Mouse (Mus musculus) erythroblast, embryonic 14.5 days (primary cell): ENCODE results near the gene Ppp1r27. TPM values are rescaled to one million over a fixed set of nuclear protein-coding genes. Genes with fewer than 3 reads are reported as not detected.

Source experiments
- H3K27me3 ChIP-seq: 2 replicates; pipeline ENCODE4 v1.6.1; 2012; ENCODE audit warnings: inconsistent platforms; ENCODE audit not compliant: control insufficient read depth
- H3K36me3 ChIP-seq: 2 replicates; pipeline ENCODE4 v1.6.1; 2012; ENCODE audit warnings: mild to moderate bottlenecking, inconsistent platforms; ENCODE audit not compliant: control insufficient read depth
- H3K4me1 ChIP-seq: 2 replicates; pipeline ENCODE4 v1.6.1; 2012; ENCODE audit warnings: inconsistent platforms; ENCODE audit not compliant: control insufficient read depth
- H3K4me3 ChIP-seq: replicated peaks from 2 replicates; pipeline ENCODE3; 2012; ENCODE audit warnings: moderate library complexity, mild to moderate bottlenecking, inconsistent platforms
- H3K9me3 ChIP-seq: 2 replicates; pipeline ENCODE4 v1.6.1; 2012; ENCODE audit warnings: low read length, inconsistent platforms, mixed read lengths; ENCODE audit not compliant: control insufficient read depth
- GATA1 ChIP-seq: IDR thresholded peaks from 2 replicates; pipeline ENCODE4 v1.6.1; 2012; ENCODE audit warnings: low read length, inconsistent platforms, mixed read lengths
- TAL1 ChIP-seq: IDR thresholded peaks from 3 replicates; pipeline ENCODE4 v1.6.1; 2012; ENCODE audit warnings: low read length, inconsistent platforms, mixed read lengths
- polyA plus RNA-seq: library from polyadenylated mRNA; stranded (reverse); fragments of >175 nt; gene quantifications from 2 replicates; pipeline ENCODE4 v1.2.3, GENCODE M21; 2012

The Ppp1r27 gene
- polyA plus RNA-seq, 1 experiment = not detected

DNA sequence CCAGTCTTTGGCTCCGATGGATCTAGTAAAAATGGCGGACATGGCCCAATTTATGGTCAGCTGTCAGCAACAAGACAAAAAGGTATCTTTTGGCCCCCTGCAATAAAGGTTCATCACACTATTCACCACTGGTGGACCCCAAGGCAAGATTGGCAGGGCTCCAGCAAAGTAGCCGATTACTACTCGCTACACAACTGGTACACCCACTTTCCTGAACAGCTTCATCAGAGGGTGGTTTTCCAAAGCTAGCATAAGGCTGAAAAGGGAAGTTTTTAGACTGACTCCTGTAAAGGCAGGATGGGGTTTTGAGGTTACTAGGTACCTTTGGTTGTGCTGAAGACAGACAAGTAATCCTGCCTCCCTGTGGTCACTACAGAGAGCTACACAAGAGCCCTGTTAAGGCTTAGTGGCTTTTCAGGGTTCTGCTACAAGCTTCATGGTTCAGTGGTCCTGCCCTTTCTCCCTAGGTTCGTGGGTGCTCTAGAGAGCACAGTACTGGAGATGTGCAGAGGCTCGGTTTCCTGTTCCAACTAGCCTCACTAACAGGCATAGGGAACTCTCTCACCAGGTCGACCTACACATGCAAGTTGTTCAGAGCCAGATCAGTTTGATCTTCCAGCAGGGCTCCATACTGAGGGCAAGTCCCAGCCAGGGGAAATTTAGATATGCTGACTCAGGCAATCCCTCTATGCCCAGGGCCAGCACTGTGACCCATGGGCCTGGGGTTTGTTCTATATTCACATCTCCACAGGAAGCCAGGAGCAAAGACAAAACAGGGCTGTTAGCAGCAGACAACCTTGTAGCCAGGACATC is 26.5 kb upstream of the Ppp1r27 start:
- peaks cover 34% of the 10 kb centered on the region for H3K36me3 ChIP-seq
- TF ChIP-seq TAL1 = no peak
- no peak for TF ChIP-seq GATA1
- no peaks in the 10 kb centered on the region for H3K9me3 ChIP-seq
- H3K4me3 ChIP-seq = no peak overlapping the region
- H3K27me3 ChIP-seq = no peaks in the 10 kb centered on the region
- peaks cover 64% of the 10 kb centered on the region for H3K4me1 ChIP-seq

GRCm38 (mm10) chr11:120576365-120576981 is 25.5 kb upstream of the Ppp1r27 start:
- no peak overlapping the region for H3K4me3 ChIP-seq
- H3K9me3 ChIP-seq = no peaks in the 10 kb centered on the region
- H3K27me3 ChIP-seq = no peaks in the 10 kb centered on the region
- peaks cover 64% of the 10 kb centered on the region for H3K4me1 ChIP-seq
- TF ChIP-seq TAL1 (no peak), GATA1 (no peak)
- peaks cover 37% of the 10 kb centered on the region for H3K36me3 ChIP-seq

DNA sequence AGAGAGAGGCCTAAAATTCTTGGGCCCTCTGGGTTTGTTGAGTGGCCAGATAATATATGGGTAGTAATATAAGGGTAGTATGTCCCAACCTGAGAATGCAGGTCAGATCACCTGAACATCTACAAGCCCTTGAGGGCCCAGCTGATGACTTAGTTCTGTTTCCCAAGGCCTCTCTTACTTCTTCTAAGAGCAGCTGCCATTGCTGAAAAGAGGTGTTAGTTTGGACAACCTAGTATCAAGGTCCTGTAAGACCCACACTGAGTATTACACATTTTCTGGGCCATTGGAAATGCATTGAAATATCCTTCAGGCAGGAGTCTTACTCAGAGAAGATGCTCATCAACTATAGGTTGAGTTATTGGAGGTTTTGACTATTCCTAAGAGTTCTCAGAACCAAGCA is 25.0 kb upstream of the Ppp1r27 start:
- Histone ChIP-seq H3K4me1 (peaks cover 67% of the 10 kb centered on the region), H3K36me3 (peaks cover 42% of the 10 kb centered on the region), H3K4me3 (no peak overlapping the region), H3K27me3 (no peaks in the 10 kb centered on the region), H3K9me3 (no peaks in the 10 kb centered on the region)
- TF ChIP-seq TAL1 = no peak
- no peak for TF ChIP-seq GATA1

DNA sequence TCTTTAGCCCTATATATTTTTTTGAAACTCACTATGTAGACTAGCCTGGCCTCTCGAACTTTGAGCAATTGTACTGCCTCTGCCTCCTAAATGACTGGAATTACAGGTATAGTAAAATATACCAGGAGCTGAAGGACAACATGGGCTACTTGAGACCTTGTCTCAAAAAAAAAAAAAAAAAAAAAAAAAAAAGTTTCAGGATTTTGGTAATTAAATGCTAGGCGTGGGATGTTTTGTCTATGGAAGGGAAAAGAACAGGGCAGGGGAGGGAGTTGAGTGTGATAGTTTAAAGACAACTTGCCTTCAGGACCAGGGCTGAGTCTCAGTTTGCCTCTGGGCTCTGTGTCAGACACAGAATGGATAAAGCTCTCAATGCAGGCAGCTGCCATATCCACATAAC is 24.1 kb upstream of the Ppp1r27 start:
- Histone ChIP-seq H3K4me1 (peaks cover 65% of the 10 kb centered on the region), H3K9me3 (no peaks in the 10 kb centered on the region), H3K36me3 (peaks cover 48% of the 10 kb centered on the region), H3K4me3 (no peak overlapping the region), H3K27me3 (no peaks in the 10 kb centered on the region)
- TF ChIP-seq GATA1 (no peak), TAL1 (no peak)

- Histone ChIP-seq H3K9me3 (no peaks in the 10 kb centered on the region), H3K4me1 (peaks cover 58% of the 10 kb centered on the region), H3K36me3 (peaks cover 43% of the 10 kb centered on the region), H3K27me3 (no peaks in the 10 kb centered on the region), H3K4me3 (peak overlapping the region; percentile 70)
- TF ChIP-seq GATA1 = no peak
- TF ChIP-seq TAL1 = no peak
These were observed 23.3 kb upstream of the Ppp1r27 start for GRCm38 (mm10) chr11:120574278-120574600.

- H3K4me1 ChIP-seq = peaks cover 53% of the 10 kb centered on the region
- H3K27me3 ChIP-seq = no peaks in the 10 kb centered on the region
- peak overlapping the region; percentile 70 for H3K4me3 ChIP-seq
- H3K36me3 ChIP-seq = peaks cover 40% of the 10 kb centered on the region
- no peaks in the 10 kb centered on the region for H3K9me3 ChIP-seq
- TF ChIP-seq TAL1 (no peak), GATA1 (no peak)
These were observed 22.8 kb upstream of the Ppp1r27 start for GRCm38 (mm10) chr11:120573585-120574277.

- peak within 1 kb of the TSS; percentile 70 for H3K4me3 ChIP-seq
- peaks cover 40% of the 10 kb centered on the region for H3K36me3 ChIP-seq
- no peaks in the 10 kb centered on the region for H3K9me3 ChIP-seq
- peaks cover 47% of the 10 kb centered on the region for H3K4me1 ChIP-seq
- TF ChIP-seq TAL1 (no peak), GATA1 (no peak)
- no peaks in the 10 kb centered on the region for H3K27me3 ChIP-seq
These were observed 22.0 kb upstream of the Ppp1r27 start, which contains the start of gene P4hb for GRCm38 (mm10) chr11:120572752-120573584. Gene P4hb (minus strand): TSS chr11:120573253.

DNA sequence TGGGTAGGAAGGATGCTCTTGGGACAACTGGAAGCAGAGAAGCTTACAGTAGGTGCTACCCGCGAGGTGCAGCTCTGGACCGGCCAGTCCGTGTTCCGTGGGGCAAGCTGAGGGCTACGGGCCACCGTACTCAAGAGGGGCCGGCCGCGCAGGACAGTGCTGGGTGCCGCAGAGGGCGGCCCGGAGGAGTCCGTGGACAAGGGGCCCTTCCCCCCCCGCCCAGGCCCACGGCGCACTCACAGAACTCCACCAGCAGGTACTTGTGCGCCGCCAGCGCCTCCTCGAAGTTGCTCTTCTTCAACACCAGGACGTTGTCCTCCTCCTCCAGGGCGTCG is 21.5 kb upstream of the Ppp1r27 start:
- TF ChIP-seq GATA1 (no peak), TAL1 (no peak)
- H3K4me1 ChIP-seq = peaks cover 46% of the 10 kb centered on the region
- no peaks in the 10 kb centered on the region for H3K9me3 ChIP-seq
- peaks cover 40% of the 10 kb centered on the region for H3K36me3 ChIP-seq
- H3K4me3 ChIP-seq = peak overlapping the region; percentile 70
- no peaks in the 10 kb centered on the region for H3K27me3 ChIP-seq
